Comparison of ENCODE assay signal across 46 mouse cellular contexts in the genomic region with DNA sequence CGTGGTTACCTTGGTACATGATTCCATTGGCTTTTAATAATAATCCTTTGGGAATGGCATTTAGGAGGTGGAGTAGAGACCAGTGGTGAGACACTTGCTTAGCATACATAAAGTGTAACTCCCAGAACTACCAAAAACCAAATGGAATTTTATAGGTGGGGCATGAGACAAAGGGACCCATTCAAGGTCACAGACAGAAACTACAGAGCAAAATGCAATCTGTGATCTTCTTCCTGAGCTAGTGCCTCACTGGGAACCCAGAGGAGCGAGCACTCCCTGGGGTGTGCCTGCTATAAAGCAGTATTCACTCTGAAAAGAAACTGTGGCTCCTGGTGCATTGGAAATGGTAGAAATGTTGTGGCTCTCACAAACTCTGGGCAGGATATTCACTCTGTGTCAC. TPM values are rescaled to one million over a fixed set of nuclear protein-coding genes. Genes with fewer than 3 reads are reported as not detected.
"Had no signal": no experiment of that assay in that cellular context is flagged by ENCODE, and none has a peak within 500 bp of the region (broad histone marks: within the 10 kb centered on the region; RNA-seq: fewer than 3 reads in every experiment).

No protein-coding gene starts in this region.

- H3K4me2 ChIP-seq: limb, embryonic 12.5 days; limb, embryonic 13.5 days; limb, embryonic 15.5 days; liver, embryonic 11.5 days; liver, embryonic 12.5 days; liver, embryonic 13.5 days; liver, embryonic 15.5 days; lung, embryonic 14.5 days; lung, embryonic 15.5 days; midbrain, embryonic 11.5 days; midbrain, embryonic 12.5 days; midbrain, embryonic 13.5 days; midbrain, embryonic 15.5 days had no signal

- H3K27ac ChIP-seq: limb, embryonic 10.5 days; limb, embryonic 12.5 days; limb, embryonic 13.5 days; limb, embryonic 15.5 days; liver, embryonic 12.5 days; liver, embryonic 13.5 days; liver, embryonic 14.5 days; liver, embryonic 15.5 days; lung, embryonic 15.5 days; macrophage; midbrain, embryonic 10.5 days; midbrain, embryonic 12.5 days; midbrain, embryonic 13.5 days; midbrain, embryonic 15.5 days had no signal

- ATAC-seq: liver, embryonic 12.5 days; liver, postnatal 0 days; lung, postnatal 0 days; midbrain, embryonic 13.5 days; midbrain, embryonic 15.5 days; midbrain, embryonic 16.5 days had no signal

- DNase-seq: left cerebral cortex, postnatal 4 days; liver; liver, embryonic 13.5 days; liver, postnatal 0 days; lung, adult 18-20 months; lung, adult 2 months; lung, embryonic 14.5 days; lung, postnatal 10 days; lung, postnatal 14 days; lung, postnatal 36 days; lung, postnatal 4 days; midbrain, embryonic 14.5 days had no signal

- H3K36me3 ChIP-seq: limb, embryonic 10.5 days; limb, embryonic 12.5 days; limb, embryonic 13.5 days; limb, embryonic 15.5 days; liver, embryonic 12.5 days; liver, embryonic 13.5 days; liver, embryonic 15.5 days; lung, embryonic 15.5 days; midbrain, embryonic 10.5 days; midbrain, embryonic 12.5 days; midbrain, embryonic 13.5 days; midbrain, embryonic 15.5 days had no signal

- H3K27me3 ChIP-seq: limb, embryonic 12.5 days; limb, embryonic 13.5 days; limb, embryonic 15.5 days; liver, embryonic 12.5 days; liver, embryonic 13.5 days; liver, embryonic 15.5 days; lung, embryonic 15.5 days; midbrain, embryonic 13.5 days; midbrain, embryonic 15.5 days had no signal

- H3K9ac ChIP-seq: limb, embryonic 12.5 days; limb, embryonic 13.5 days; limb, embryonic 15.5 days; liver, embryonic 12.5 days; liver, embryonic 13.5 days; liver, embryonic 14.5 days; liver, embryonic 15.5 days; liver, postnatal 0 days; lung, embryonic 14.5 days; lung, embryonic 15.5 days; midbrain, embryonic 12.5 days; midbrain, embryonic 13.5 days; midbrain, embryonic 15.5 days had no signal

- H3K4me3 ChIP-seq: limb, embryonic 10.5 days; limb, embryonic 12.5 days; limb, embryonic 13.5 days; limb, embryonic 15.5 days; liver, embryonic 12.5 days; liver, embryonic 13.5 days; liver, embryonic 15.5 days; lung, embryonic 15.5 days; megakaryocyte, embryonic 14.5 days; midbrain, embryonic 10.5 days; midbrain, embryonic 12.5 days; midbrain, embryonic 13.5 days; midbrain, embryonic 15.5 days; myocyte had no signal

- H3K9me3 ChIP-seq: limb, embryonic 10.5 days; limb, embryonic 12.5 days; limb, embryonic 13.5 days; limb, embryonic 15.5 days; liver, embryonic 12.5 days; liver, embryonic 13.5 days; liver, embryonic 15.5 days; lung, embryonic 15.5 days; midbrain, embryonic 10.5 days; midbrain, embryonic 12.5 days; midbrain, embryonic 13.5 days; midbrain, embryonic 15.5 days had no signal

- H3K4me1 ChIP-seq: limb, embryonic 10.5 days; limb, embryonic 12.5 days; limb, embryonic 13.5 days; limb, embryonic 15.5 days; liver, embryonic 12.5 days; liver, embryonic 13.5 days; liver, embryonic 15.5 days; lung, embryonic 15.5 days; midbrain, embryonic 10.5 days; midbrain, embryonic 12.5 days; midbrain, embryonic 13.5 days; midbrain, embryonic 15.5 days had no signal

RNA-seq across cellular contexts. Expression of a gene that starts 8.7 kb away (rescaled TPM):
- total RNA-seq: left cerebral cortex, postnatal 10 days; left cerebral cortex, postnatal 14 days; left cerebral cortex, postnatal 25 days; left cerebral cortex, postnatal 36 days; left cerebral cortex, postnatal 4 days; liver, adult 2 months; megakaryocyte progenitor cell, adult 5-6 weeks; megakaryocyte, adult 5-6 weeks; megakaryocyte-erythroid progenitor cell, adult 5-6 weeks; midbrain, postnatal 0 days; monocyte, adult 5-6 weeks had no signal
- polyA plus RNA-seq: limb, embryonic 10.5 days; limb, embryonic 11.5 days; limb, embryonic 12.5 days; limb, embryonic 13.5 days; limb, embryonic 14.5 days; limb, embryonic 15.5 days; liver, adult 2 months; liver, embryonic 11.5 days; liver, embryonic 12.5 days; liver, embryonic 13.5 days; liver, embryonic 14.5 days; liver, embryonic 15.5 days; liver, embryonic 16.5 days; liver, postnatal 0 days; lung, embryonic 14.5 days; lung, embryonic 15.5 days; lung, embryonic 16.5 days; lung, postnatal 0 days; macrophage; midbrain, embryonic 10.5 days; midbrain, embryonic 11.5 days; midbrain, embryonic 12.5 days; midbrain, embryonic 13.5 days; midbrain, embryonic 14.5 days; midbrain, embryonic 15.5 days; midbrain, embryonic 16.5 days; midbrain, postnatal 0 days; myocyte; neural tube, embryonic 11.5 days had no signal

RNA-seq across cellular contexts. Expression of a gene that starts 32.6 kb away (rescaled TPM):
- total RNA-seq: left cerebral cortex, postnatal 10 days; left cerebral cortex, postnatal 25 days; left cerebral cortex, postnatal 36 days; left cerebral cortex, postnatal 4 days; liver, adult 2 months; megakaryocyte progenitor cell, adult 5-6 weeks; megakaryocyte, adult 5-6 weeks; megakaryocyte-erythroid progenitor cell, adult 5-6 weeks; midbrain, postnatal 0 days; monocyte, adult 5-6 weeks had no signal
- polyA plus RNA-seq: limb, embryonic 11.5 days; limb, embryonic 12.5 days; limb, embryonic 13.5 days; limb, embryonic 14.5 days; limb, embryonic 15.5 days; liver, adult 2 months; liver, embryonic 11.5 days; liver, embryonic 12.5 days; liver, embryonic 13.5 days; liver, embryonic 15.5 days; liver, embryonic 16.5 days; liver, postnatal 0 days; lung, adult 2 months; lung, embryonic 14.5 days; lung, embryonic 15.5 days; lung, embryonic 16.5 days; lung, postnatal 0 days; macrophage; midbrain, embryonic 10.5 days; midbrain, embryonic 11.5 days; midbrain, embryonic 12.5 days; midbrain, embryonic 13.5 days; midbrain, embryonic 14.5 days; midbrain, embryonic 15.5 days; midbrain, embryonic 16.5 days; myocyte; neural tube, embryonic 11.5 days had no signal
